Mouse (Mus musculus) C2C12 (cell line): ENCODE data around the gene Ube2d2b. TPM values are rescaled to one million over a fixed set of nuclear protein-coding genes. Genes with fewer than 3 reads are reported as not detected.

Experiments used
- H3K27me3 ChIP-seq: one replicate; pipeline ENCODE4 v1.6.1; 2011; ENCODE audit not compliant: control insufficient read depth, insufficient read depth, insufficient read length
- H3K36me3 ChIP-seq: one replicate; pipeline ENCODE4 v1.6.1; 2011; ENCODE audit not compliant: control insufficient read depth, insufficient read depth
- H3K4me3 ChIP-seq: one replicate; pipeline ENCODE4 v1.5.1; 2011; ENCODE audit warnings: mild to moderate bottlenecking, control low read depth; ENCODE audit not compliant: poor library complexity, insufficient read depth, severe bottlenecking
- H3K79me2 ChIP-seq: one replicate; pipeline ENCODE4 v1.6.1; 2011; ENCODE audit not compliant: control insufficient read depth, insufficient read depth
- H3K79me3 ChIP-seq: one replicate; pipeline ENCODE4 v1.6.1; 2011; ENCODE audit warnings: low read depth, control low read depth
- H3ac ChIP-seq: one replicate; pipeline ENCODE3; 2011; ENCODE audit warnings: low read depth; ENCODE audit not compliant: control insufficient read depth, insufficient read length
- CEBPB ChIP-seq: IDR thresholded peaks from one replicate; pipeline ENCODE4 v1.6.1; 2011; ENCODE audit warnings: low read depth, mild to moderate bottlenecking, control low read depth, moderate library complexity
- CTCF ChIP-seq: IDR thresholded peaks from one replicate; pipeline ENCODE4 v1.5.1; 2011; ENCODE audit not compliant: control insufficient read depth, insufficient read depth, insufficient read length
- FOSL1 ChIP-seq: IDR thresholded peaks from one replicate; pipeline ENCODE4 v1.8.0; 2011; ENCODE audit warnings: mild to moderate bottlenecking, low read length; ENCODE audit not compliant: poor library complexity, insufficient read depth, severe bottlenecking
- MAX ChIP-seq: IDR thresholded peaks from one replicate; pipeline ENCODE4 v1.6.1; 2011; ENCODE audit warnings: mild to moderate bottlenecking, control low read depth
- MYOD1 ChIP-seq: IDR thresholded peaks from one replicate; pipeline ENCODE4 v1.6.1; 2011; ENCODE audit warnings: low read depth; ENCODE audit not compliant: control insufficient read depth, insufficient read length
- MYOG ChIP-seq: IDR thresholded peaks from one replicate; pipeline ENCODE4 v1.6.1; 2011; ENCODE audit not compliant: control insufficient read depth, insufficient read length; ENCODE audit errors: extremely low read depth
- USF1 ChIP-seq: IDR thresholded peaks from one replicate; pipeline ENCODE4 v1.6.1; 2011; ENCODE audit warnings: low read depth, mild to moderate bottlenecking, control low read depth, moderate library complexity
- polyA plus RNA-seq: library from polyadenylated mRNA; unstranded; fragments of >200 nt; fragmentation: generic; extraction: Trizol; gene quantifications from one replicate; pipeline ENCODE4 v1.2.1, GENCODE M21; 2012; ENCODE audit warnings: missing spikeins

The Ube2d2b gene
- polyA plus RNA-seq, 1 experiment, result 0.09 TPM

DNA sequence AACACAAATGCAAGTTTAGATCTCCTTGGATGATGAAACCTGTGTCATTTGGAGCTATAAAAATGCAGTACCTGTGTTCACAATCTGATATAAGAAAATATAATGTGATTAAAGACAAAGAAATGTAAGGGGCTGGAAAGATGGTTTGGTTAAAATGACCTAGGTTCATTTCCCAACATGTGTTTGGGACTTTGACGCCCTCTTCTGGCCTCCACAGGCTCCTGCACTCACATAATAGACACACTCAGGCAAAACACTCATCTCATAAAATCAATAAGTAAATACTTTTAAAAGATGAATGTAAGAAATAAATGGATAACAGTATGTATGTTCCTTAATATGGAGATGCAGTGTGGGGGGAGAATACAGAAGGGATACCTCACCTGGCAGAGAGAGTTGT, 47.2 kb downstream of the Ube2d2b start:
- no peaks in the 10 kb centered on the region for H3K79me3 ChIP-seq
- no peak overlapping the region for H3K4me3 ChIP-seq
- TF ChIP-seq FOSL1 (no peak), CEBPB (no peak), USF1 (no peak), MYOD1 (no peak), CTCF (no peak), MAX (no peak), MYOG (no peak)
- no peaks in the 10 kb centered on the region for H3K27me3 ChIP-seq
- no peak overlapping the region for H3ac ChIP-seq
- H3K36me3 ChIP-seq, result no peaks in the 10 kb centered on the region
- H3K79me2 ChIP-seq, result no peaks in the 10 kb centered on the region

DNA sequence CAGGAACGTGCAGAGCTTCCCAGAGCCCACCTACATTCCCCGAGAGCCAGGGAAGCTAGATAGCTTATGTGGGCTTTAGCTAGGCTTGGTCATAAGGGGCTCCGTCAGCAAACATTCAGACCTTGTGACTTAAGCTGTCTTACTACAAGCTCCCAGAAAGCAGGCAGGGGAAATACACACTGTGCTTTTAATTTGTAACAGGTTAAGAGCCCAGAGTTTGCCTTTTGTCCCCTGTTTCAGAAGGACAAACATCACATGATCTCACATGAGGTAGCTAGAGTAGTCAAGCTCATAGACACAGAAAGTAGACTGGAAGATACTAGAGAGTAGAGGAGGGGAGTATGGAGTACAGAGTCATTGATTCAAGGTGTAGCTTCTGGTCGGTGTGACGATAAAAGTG, 50.8 kb downstream of the Ube2d2b start:
- no peaks in the 10 kb centered on the region for H3K79me2 ChIP-seq
- no peaks in the 10 kb centered on the region for H3K27me3 ChIP-seq
- H3ac ChIP-seq, result no peak overlapping the region
- no peak overlapping the region for H3K4me3 ChIP-seq
- TF ChIP-seq MAX, result no peak
- no peak for TF ChIP-seq MYOG
- no peak for TF ChIP-seq CTCF
- TF ChIP-seq CEBPB, result no peak
- no peak for TF ChIP-seq MYOD1
- no peak for TF ChIP-seq FOSL1
- no peak for TF ChIP-seq USF1
- H3K79me3 ChIP-seq, result no peaks in the 10 kb centered on the region
- no peaks in the 10 kb centered on the region for H3K36me3 ChIP-seq

Other genes with a start within 250 kb of the Ube2d2b start
- gene Rpap2, start 232.7 kb upstream of the Ube2d2b start, polyA plus RNA-seq, result 7.2 TPM
- gene Glmn, start 232.2 kb upstream of the Ube2d2b start, polyA plus RNA-seq, result 3.5 TPM
- gene Gfi1, start 104.1 kb upstream of the Ube2d2b start, polyA plus RNA-seq, result 0.09 TPM
- gene Evi5, start 45.0 kb downstream of the Ube2d2b start, polyA plus RNA-seq, result 6.8 TPM
- gene Rpl5, start 70.4 kb downstream of the Ube2d2b start, polyA plus RNA-seq, result 161 TPM
- gene Fam69a, start 157.0 kb downstream of the Ube2d2b start, polyA plus RNA-seq, result 4.8 TPM
- gene Mtf2, start 235.6 kb downstream of the Ube2d2b start, polyA plus RNA-seq, result 12.0 TPM